Mouse (Mus musculus): ENCODE measurements around the gene Sirt7. TPM values are rescaled to one million over a fixed set of nuclear protein-coding genes. Genes with fewer than 3 reads are reported as not detected.

Gene Sirt7
- polyA plus RNA-seq, 1 experiment from 2014 or later = 25.6 TPM

DNA sequence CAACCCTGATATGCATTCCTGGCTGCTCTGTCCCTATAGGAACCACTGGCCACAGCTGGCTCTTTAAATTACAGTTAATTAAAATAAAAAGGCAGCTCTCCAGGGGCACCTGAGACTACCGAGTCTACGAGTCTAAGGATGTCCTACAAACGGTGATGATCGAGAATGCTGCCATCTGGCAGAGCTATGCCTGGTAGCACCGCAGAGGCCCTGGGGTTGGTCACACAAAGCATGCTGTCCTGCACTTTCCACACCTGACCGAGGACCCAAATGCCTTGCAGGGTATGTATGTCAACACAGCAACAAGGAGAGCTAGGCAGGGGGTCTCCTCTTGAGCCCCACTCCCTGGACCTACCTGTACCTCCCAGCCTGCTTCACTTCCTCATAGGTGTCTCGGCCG lies 11.1 kb downstream of the Sirt7 start:
- Histone ChIP-seq H3K36me3 (peaks cover 73% of the 10 kb centered on the region), H3K4me3 (no peak overlapping the region), H3K27ac (no peak overlapping the region), H3K4me2 (replicated peaks) (no peak overlapping the region), H3K27me3 (peaks cover 9% of the 10 kb centered on the region), H3K4me1 (peaks cover 23% of the 10 kb centered on the region), H3K9me3 (no peaks in the 10 kb centered on the region), H3K9ac (no peak overlapping the region)
- no peak for ATAC-seq (ENCODE audit: low FRiP score, low read depth)
- 77% methylated on average over 8 of the region's 8 CpGs for WGBS

GRCm38 (mm10) chr11:120613481-120613972 lies 11.5 kb downstream of the Sirt7 start:
- H3K4me2 ChIP-seq (replicated peaks) = no peak overlapping the region
- 90% methylated on average over 10 of the region's 10 CpGs for WGBS
- H3K9ac ChIP-seq = no peak overlapping the region
- H3K27ac ChIP-seq = no peak overlapping the region
- no peak for ATAC-seq (ENCODE audit: low FRiP score, low read depth)
- H3K27me3 ChIP-seq = peaks cover 14% of the 10 kb centered on the region
- no peak overlapping the region for H3K4me3 ChIP-seq
- H3K4me1 ChIP-seq = peaks cover 27% of the 10 kb centered on the region
- no peaks in the 10 kb centered on the region for H3K9me3 ChIP-seq
- H3K36me3 ChIP-seq = peaks cover 69% of the 10 kb centered on the region

DNA sequence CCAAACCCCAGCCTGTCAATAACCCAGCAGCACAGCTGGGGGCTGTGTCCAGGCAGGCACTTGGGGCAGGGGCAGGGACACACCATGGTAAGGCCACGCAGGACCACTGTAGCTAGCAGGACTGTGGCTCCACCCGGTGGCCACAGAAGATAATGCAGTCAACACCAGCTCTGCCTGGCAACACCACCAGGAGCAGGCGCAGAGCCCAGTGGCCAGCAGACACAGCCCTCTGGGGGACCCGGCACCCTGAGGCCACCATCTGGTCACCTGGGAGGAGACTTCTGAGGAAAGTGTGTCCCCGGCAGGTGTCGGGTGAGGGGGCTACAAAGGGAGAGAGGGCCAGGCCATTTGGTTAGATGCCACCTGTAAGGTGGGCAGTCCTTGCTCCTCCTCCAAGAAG lies 12.3 kb downstream of the Sirt7 start:
- no peak overlapping the region for H3K4me3 ChIP-seq
- H3K27me3 ChIP-seq = peaks cover 18% of the 10 kb centered on the region
- H3K36me3 ChIP-seq = peaks cover 63% of the 10 kb centered on the region
- 37% methylated on average over 6 of the region's 6 CpGs for WGBS
- no peak overlapping the region for H3K9ac ChIP-seq
- no peak for ATAC-seq (ENCODE audit: low FRiP score, low read depth)
- H3K27ac ChIP-seq = no peak overlapping the region
- H3K4me1 ChIP-seq = peaks cover 33% of the 10 kb centered on the region
- no peak overlapping the region for H3K4me2 ChIP-seq (replicated peaks)
- no peaks in the 10 kb centered on the region for H3K9me3 ChIP-seq

DNA sequence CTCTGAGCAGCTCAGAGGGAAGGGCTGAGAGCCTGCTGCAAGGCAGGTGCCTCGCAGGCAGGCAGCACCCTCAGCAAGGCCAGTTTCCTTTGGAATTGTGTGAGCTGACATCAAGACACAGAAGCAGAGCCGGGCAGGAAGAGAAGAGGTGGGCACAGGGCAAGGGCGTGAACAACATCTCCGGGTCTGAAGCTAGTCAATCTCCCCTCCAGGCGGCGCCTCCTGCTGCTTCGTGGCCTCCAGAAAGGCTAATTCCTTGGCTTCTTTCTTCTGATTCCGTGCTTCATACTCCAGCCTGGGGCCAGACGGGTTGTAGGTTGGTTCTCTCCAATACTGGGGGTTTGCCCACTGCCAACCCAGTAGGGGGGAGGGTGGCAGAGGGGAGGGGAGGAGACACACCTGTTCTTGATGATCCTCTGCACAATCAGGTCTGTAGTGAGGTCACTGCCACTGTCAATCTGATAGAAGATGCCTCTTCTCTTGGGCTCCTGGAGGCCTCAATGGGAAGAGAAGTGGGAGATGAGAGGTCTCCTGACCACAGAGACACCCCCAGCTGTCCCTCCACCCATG lies 14.5 kb downstream of the Sirt7 start:
- no peak for ATAC-seq (ENCODE audit: low FRiP score, low read depth)
- Histone ChIP-seq H3K27ac (no peak overlapping the region), H3K4me1 (peaks cover 20% of the 10 kb centered on the region), H3K9me3 (no peaks in the 10 kb centered on the region), H3K27me3 (peaks cover 25% of the 10 kb centered on the region), H3K4me3 (no peak overlapping the region), H3K9ac (no peak overlapping the region), H3K4me2 (replicated peaks) (no peak overlapping the region), H3K36me3 (peaks cover 75% of the 10 kb centered on the region)
- WGBS = 86% methylated on average over 9 of the region's 9 CpGs

DNA sequence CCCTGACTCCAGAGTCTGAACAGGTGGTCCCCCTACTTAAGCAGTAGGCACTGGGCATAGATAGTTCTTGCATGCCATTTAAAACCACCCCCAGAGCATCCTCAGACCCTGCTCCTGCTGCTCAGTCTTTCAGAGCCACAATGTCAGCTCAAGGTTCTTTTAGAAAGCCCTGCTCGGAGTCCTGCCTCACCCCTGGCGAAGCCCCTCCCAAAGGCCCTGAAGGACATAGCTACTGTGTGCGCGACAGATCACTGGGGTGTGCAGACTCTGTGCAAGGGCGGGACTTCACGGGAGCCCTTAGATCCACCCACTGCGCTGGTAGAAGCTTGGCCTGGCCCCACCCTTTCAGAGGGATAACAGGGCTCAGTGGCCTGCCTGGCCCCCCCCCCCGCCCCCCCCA lies 15.8 kb downstream of the Sirt7 start:
- peaks cover 20% of the 10 kb centered on the region for H3K4me1 ChIP-seq
- H3K4me2 ChIP-seq (replicated peaks) = peak overlapping the region; percentile 67; the same call in 1 of the 2 replicates
- peaks cover 79% of the 10 kb centered on the region for H3K36me3 ChIP-seq
- ATAC-seq (ENCODE audit: low FRiP score, low read depth) = no peak
- H3K9me3 ChIP-seq = no peaks in the 10 kb centered on the region
- WGBS = 47% methylated on average over 7 of the region's 8 CpGs
- no peak overlapping the region for H3K4me3 ChIP-seq
- peaks cover 25% of the 10 kb centered on the region for H3K27me3 ChIP-seq
- H3K27ac ChIP-seq = no peak overlapping the region
- H3K9ac ChIP-seq = peak overlapping the region; percentile 63; the same call in 1 of the 2 replicates

GRCm38 (mm10) chr11:120608241-120609034 lies 16.6 kb downstream of the Sirt7 start, which contains the start of gene Npb:
Gene Npb, plus strand, starts transcription at chr11:120608477.
- 4% methylated on average over 45 of the region's 45 CpGs for WGBS
- Histone ChIP-seq H3K27me3 (peaks cover 25% of the 10 kb centered on the region), H3K4me1 (peaks cover 20% of the 10 kb centered on the region), H3K9ac (peak within 1 kb of the TSS; percentile 63), H3K27ac (no peak within 1 kb of the TSS; the same call in 1 of the 2 replicates), H3K36me3 (peaks cover 79% of the 10 kb centered on the region), H3K4me3 (peak within 1 kb of the TSS; percentile 40), H3K9me3 (no peaks in the 10 kb centered on the region), H3K4me2 (replicated peaks) (peak within 1 kb of the TSS; percentile 67)
- ATAC-seq (ENCODE audit: low FRiP score, low read depth) = no peak

- WGBS = 83% methylated on average over 4 of the region's 4 CpGs
- no peak overlapping the region for H3K4me2 ChIP-seq (replicated peaks)
- H3K27ac ChIP-seq = no peak overlapping the region; the same call in 1 of the 2 replicates
- H3K36me3 ChIP-seq = peaks cover 79% of the 10 kb centered on the region
- peaks cover 20% of the 10 kb centered on the region for H3K4me1 ChIP-seq
- H3K27me3 ChIP-seq = peaks cover 25% of the 10 kb centered on the region
- ATAC-seq (ENCODE audit: low FRiP score, low read depth) = no peak
- H3K9ac ChIP-seq = no peak overlapping the region
- no peak overlapping the region for H3K4me3 ChIP-seq
- H3K9me3 ChIP-seq = no peaks in the 10 kb centered on the region
These were observed 18.3 kb downstream of the Sirt7 start for GRCm38 (mm10) chr11:120606764-120607163.

DNA sequence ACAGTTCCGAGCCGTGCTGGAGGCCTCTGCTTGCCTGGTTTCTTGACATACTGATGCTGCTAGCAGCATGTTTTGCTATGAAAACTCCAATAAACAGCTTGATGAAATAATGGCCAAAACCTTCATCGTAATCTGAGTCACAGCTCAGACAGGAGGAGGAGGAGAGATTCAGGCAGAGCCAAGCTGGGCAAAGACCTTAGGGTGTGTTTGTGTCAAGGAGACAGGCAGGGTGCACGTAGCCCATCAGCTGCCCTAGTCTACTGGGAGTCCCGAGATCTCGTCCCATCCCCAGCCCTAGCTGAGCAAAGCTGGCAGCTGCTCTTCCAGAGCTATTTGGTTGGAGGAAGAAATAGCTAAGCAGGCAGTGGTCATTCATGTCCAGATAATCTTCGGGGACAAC lies 19.4 kb downstream of the Sirt7 start:
- Histone ChIP-seq H3K9me3 (no peaks in the 10 kb centered on the region), H3K4me1 (peaks cover 20% of the 10 kb centered on the region), H3K9ac (no peak overlapping the region), H3K4me2 (replicated peaks) (no peak overlapping the region), H3K27ac (no peak overlapping the region), H3K27me3 (peaks cover 25% of the 10 kb centered on the region), H3K36me3 (peaks cover 78% of the 10 kb centered on the region), H3K4me3 (no peak overlapping the region)
- WGBS = 88% methylated on average over 7 of the region's 7 CpGs
- no peak for ATAC-seq (ENCODE audit: low FRiP score, low read depth)

DNA sequence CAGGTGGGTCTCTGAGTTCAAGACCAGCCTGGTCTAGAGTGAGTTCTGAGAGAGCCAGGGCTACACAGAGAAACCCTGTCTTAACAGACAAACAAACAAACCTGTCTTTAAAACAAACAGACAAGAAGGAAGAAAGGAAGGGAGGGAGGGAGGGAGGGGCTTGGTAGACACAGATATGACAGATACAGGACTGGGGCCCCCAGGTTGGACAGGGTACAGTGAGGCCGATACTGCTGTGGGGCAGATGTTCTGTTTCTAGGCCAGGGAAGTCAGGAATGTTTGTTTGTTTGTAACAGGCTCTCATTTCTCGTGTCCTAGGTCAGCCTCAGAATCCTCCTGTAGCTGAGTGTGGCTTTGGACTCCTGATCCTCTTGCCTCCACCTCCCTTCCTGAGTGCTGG lies 21.5 kb downstream of the Sirt7 start:
- 84% methylated on average over 2 of the region's 2 CpGs for WGBS
- Histone ChIP-seq H3K4me3 (no peak overlapping the region), H3K36me3 (peaks cover 74% of the 10 kb centered on the region), H3K4me2 (replicated peaks) (no peak overlapping the region), H3K4me1 (peaks cover 26% of the 10 kb centered on the region), H3K27me3 (peaks cover 12% of the 10 kb centered on the region), H3K27ac (no peak overlapping the region), H3K9ac (no peak overlapping the region), H3K9me3 (no peaks in the 10 kb centered on the region)
- no peak for ATAC-seq (ENCODE audit: low FRiP score, low read depth)

- peaks cover 71% of the 10 kb centered on the region for H3K36me3 ChIP-seq
- H3K9ac ChIP-seq = no peak overlapping the region
- H3K27ac ChIP-seq = no peak overlapping the region
- H3K9me3 ChIP-seq = no peaks in the 10 kb centered on the region
- H3K4me1 ChIP-seq = peaks cover 28% of the 10 kb centered on the region
- ATAC-seq (ENCODE audit: low FRiP score, low read depth) = no peak
- no peak overlapping the region for H3K4me3 ChIP-seq
- no peaks in the 10 kb centered on the region for H3K27me3 ChIP-seq
- no peak overlapping the region for H3K4me2 ChIP-seq (replicated peaks)
- 94% methylated on average over 3 of the region's 3 CpGs for WGBS
These were observed 24.3 kb downstream of the Sirt7 start for GRCm38 (mm10) chr11:120600716-120601115.

- Histone ChIP-seq H3K36me3 (peaks cover 70% of the 10 kb centered on the region), H3K4me1 (peaks cover 28% of the 10 kb centered on the region), H3K27me3 (no peaks in the 10 kb centered on the region), H3K9me3 (no peaks in the 10 kb centered on the region), H3K9ac (peak overlapping the region; percentile 76), H3K27ac (peak overlapping the region; percentile 87; the same call in 1 of the 2 replicates), H3K4me3 (peak overlapping the region; percentile 92), H3K4me2 (replicated peaks) (peak overlapping the region; percentile 93)
- no peak for ATAC-seq (ENCODE audit: low FRiP score, low read depth)
- 42% methylated on average over 17 of the region's 17 CpGs for WGBS
These were observed 26.0 kb downstream of the Sirt7 start for GRCm38 (mm10) chr11:120598990-120599549.

All from limb, embryonic 13.5 days (tissue).